Mouse (Mus musculus): ENCODE data around the gene Cdc42ep2. TPM values are rescaled to one million over a fixed set of nuclear protein-coding genes. Genes with fewer than 3 reads are reported as not detected.

Gene Cdc42ep2
- 0.16 TPM for polyA plus RNA-seq (2017; shearing (Covaris generic))

DNA sequence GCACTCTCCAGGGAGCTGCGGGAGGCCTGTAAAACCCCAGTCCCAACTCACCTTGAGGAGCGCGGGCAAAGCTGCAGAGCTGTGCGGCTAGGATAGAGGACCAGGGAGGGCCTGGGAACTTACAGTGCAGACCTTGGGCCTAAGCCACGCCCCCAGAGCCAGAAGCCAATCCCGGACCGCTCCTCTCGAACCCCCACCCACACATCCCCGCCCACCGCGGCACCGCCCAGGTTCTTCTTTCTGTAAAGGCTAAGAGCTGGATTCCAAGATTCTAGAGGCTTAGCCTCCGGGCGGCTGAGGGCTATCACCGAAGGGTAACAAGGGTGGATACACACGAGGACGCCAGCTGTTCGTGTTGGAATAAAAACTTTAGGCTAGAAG, at the start of gene Cdc42ep2:
TSS of gene Cdc42ep2 (minus strand) at position 104 of the 381 bp plus-strand sequence.

DNA sequence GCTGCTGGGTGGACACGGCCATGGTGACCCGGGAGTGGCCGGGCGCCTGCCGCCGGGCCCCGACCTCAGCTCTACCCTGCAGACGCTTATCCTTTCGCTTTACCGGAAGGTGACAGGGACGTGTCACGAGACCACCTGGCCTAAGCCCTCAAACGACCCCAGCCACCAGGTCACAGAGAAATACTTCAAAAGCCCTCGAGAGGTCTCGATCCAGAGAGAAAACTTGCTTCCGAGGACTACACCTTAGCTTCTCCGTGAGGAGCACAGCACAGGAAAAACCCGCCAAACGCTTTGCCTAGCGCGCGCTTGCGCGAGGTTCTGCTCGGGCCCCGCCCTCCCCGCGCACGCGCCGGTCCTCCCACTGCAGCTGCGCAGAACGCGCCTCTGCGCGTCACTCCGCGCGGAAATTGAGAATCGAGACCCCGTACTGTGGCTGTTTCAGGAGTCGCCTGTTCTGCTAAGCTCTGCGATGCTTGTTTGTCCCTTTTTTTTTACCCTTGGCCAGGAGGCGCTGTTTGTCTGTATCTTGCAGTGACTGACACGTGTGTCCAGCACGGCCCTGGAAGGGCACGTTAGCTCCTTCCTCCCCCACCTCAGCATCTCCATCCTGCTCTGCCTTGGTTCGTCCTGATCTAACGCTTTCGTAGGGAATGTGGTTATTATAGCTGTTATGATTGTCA, 39.4 kb upstream of the Cdc42ep2 start, which contains the start of gene Pola2:
TSS of gene Pola2 (minus strand) at position 320 of the 680 bp plus-strand sequence.

DNA sequence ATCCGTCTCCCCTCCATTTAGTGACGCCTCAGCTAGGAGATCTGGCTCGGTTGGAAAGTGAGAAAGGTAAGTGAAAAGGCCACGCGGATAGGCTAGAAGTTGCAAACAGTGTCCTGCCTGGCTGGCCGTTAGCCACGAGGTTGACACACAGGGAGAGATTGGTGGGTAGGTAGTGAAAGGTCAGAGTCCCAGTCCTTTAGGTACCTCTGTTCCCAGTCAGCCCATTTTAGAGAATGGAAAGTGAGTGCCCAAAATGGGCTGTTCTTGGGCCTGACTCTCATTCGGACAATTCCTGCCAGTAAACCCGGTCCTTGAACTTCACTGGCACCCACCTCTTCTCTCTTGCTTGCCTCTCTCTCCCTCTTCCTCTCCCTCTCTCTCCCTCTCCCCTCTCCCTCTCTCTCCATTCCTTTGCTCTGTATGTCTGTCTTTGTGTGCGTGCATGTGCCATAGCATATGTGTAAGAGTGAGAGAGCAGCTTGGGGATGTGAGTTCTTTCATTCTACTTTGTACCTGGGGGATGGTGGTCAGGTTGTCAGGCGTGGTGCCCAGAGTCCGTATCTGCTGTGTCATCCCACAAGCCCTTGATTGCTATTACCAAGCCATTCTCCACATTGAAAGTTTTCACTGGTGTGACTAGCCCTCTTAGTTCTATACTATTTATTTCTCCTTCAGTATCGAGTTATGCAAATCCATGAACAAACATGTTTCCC, 11.5 kb downstream of the Cdc42ep2 start, which contains the start of gene Dpf2:
TSS of gene Dpf2 (minus strand) at position 4 of the 713 bp plus-strand sequence.

DNA sequence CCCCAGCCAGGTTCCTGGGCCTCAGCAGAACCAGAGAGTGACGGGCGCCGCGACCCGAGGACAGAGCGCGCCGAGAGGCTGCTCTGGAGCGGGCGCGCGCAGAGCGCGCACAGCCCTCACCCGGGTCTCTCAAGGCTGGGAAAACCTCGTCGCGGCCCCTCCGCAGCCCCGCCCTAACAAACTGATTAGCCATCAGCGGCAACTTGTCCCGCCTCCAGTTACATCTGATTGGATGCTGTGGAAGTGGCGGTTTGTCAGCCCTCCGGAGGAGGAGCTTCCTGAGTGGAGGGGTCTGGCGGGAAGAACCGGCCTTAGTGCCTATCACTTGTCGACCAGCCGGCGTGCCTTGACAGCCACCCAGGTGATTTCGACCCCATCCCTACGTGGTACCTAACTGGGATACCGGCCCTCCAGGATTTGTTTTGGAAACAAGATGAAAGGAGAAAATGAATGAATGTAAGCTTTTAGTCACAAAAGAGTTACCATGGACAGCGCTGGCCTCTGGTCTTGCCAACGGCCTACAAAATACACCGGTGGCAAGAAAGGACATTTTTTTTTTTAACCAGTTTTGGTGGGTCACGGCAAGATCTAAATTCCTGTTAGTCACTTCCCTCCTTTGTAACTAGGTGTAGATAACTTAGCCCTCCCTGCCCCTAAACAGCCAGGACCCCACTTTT, 30.5 kb downstream of the Cdc42ep2 start, which contains the start of gene Tigd3:
TSS of gene Tigd3 (minus strand) at position 148 of the 677 bp plus-strand sequence.

DNA sequence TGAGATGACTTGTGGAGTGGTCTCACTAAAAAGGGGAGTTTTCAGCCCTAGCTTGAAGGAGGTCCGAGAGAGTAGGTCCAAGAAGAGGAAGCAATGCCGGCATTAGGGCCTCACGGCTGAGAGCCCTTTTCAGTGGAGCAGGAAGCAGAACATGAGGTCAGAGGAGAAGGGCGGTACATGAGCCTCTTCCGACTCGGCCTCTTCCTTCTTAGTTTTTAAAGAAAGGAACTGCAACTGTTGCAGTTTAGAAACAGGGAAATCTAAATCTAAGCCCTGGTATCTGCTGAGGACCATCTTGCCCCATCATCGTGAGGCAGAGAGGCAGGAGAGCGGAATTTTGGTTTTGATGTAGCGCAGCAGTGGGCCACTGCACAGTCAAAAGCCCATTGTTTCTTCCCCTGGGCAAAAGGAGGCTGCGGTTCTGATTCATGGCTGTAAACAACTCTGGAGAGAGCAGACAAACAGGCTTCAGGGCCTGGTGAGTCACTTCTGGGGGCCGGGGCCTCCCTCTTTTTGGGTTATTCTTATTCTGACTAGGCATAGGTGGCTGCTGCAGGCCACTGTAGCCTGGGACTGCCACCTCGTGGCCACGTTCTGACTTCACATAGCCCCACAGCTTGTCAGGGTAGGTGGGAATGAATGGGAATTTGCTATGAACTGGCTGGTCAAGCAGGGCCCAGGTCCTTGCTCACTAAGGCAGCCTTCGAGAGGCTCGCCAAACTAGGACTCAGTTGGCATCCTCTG, 46.8 kb downstream of the Cdc42ep2 start, which contains the start of gene Slc25a45:
TSS of gene Slc25a45 (plus strand) at position 191 of the 744 bp plus-strand sequence.

DNA sequence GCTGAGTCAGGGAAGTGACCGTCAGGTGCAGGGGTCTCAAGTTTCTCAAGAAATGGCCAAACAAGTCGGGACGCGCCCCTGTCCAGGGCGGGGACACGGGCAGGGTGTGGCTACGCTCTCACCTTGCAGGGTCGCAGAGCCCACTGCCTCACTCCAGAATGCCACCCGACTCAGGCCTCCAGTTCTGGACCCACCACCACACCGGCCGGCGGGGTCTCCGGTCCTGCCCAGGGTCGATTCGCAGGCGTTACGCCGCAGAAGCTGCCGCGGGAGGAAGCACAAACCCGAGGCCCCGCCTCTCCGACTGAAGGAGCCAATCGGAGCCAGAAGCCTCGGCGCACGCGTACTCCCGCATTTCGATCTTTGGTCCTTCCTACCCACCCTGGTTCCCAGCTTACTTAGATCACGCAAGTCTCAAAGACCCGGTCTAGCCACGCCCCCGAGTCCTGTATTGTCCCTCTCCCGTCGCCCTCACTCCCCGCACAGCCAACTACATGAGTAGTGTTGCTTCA, 49.6 kb downstream of the Cdc42ep2 start, which contains the start of gene Frmd8:
TSS of gene Frmd8 (minus strand) at position 306 of the 512 bp plus-strand sequence.

Other genes with a start within 250 kb of the Cdc42ep2 start
- gene Map3k11, start 236.1 kb downstream of the Cdc42ep2 start, polyA plus RNA-seq (2017; shearing (Covaris generic)) = 69.2 TPM
- gene Pcnx3, start 235.9 kb downstream of the Cdc42ep2 start, polyA plus RNA-seq (2017; shearing (Covaris generic)) = 55.9 TPM
- gene Kcnk7, start 220.4 kb downstream of the Cdc42ep2 start, polyA plus RNA-seq (2017; shearing (Covaris generic)) = 1.5 TPM
- gene Ehbp1l1, start 198.5 kb downstream of the Cdc42ep2 start, polyA plus RNA-seq (2017; shearing (Covaris generic)) = 51.3 TPM
- gene Fam89b, start 195.2 kb downstream of the Cdc42ep2 start, polyA plus RNA-seq (2017; shearing (Covaris generic)) = 107 TPM
- 0.48 TPM for gene Ltbp3, start 183.9 kb downstream of the Cdc42ep2 start, polyA plus RNA-seq (2017; shearing (Covaris generic))
- 66.3 TPM for gene Scyl1, start 153.4 kb downstream of the Cdc42ep2 start, polyA plus RNA-seq (2017; shearing (Covaris generic))
- 290 TPM for gene Frmd8, start 49.5 kb downstream of the Cdc42ep2 start, polyA plus RNA-seq (2017; shearing (Covaris generic))
- gene Slc25a45, start 47.0 kb downstream of the Cdc42ep2 start, polyA plus RNA-seq (2017; shearing (Covaris generic)) = 41.9 TPM
- gene Tigd3, start 30.7 kb downstream of the Cdc42ep2 start, polyA plus RNA-seq (2017; shearing (Covaris generic)) = 0.36 TPM
- gene Dpf2, start 11.8 kb downstream of the Cdc42ep2 start, polyA plus RNA-seq (2017; shearing (Covaris generic)) = 176 TPM
- 46.0 TPM for gene Pola2, start 39.4 kb upstream of the Cdc42ep2 start, polyA plus RNA-seq (2017; shearing (Covaris generic))
- 0.10 TPM for gene Slc22a20, start 61.3 kb upstream of the Cdc42ep2 start, polyA plus RNA-seq (2017; shearing (Covaris generic))
- 76.6 TPM for gene Capn1, start 91.1 kb upstream of the Cdc42ep2 start, polyA plus RNA-seq (2017; shearing (Covaris generic))
- 49.6 TPM for gene Syvn1, start 121.8 kb upstream of the Cdc42ep2 start, polyA plus RNA-seq (2017; shearing (Covaris generic))
- gene Mrpl49, start 133.0 kb upstream of the Cdc42ep2 start, polyA plus RNA-seq (2017; shearing (Covaris generic)) = 43.3 TPM
- 794 TPM for gene Fau, start 133.0 kb upstream of the Cdc42ep2 start, polyA plus RNA-seq (2017; shearing (Covaris generic))
- gene Znhit2, start 136.4 kb upstream of the Cdc42ep2 start, polyA plus RNA-seq (2017; shearing (Covaris generic)) = 35.9 TPM
- 15.1 TPM for gene Tm7sf2, start 143.6 kb upstream of the Cdc42ep2 start, polyA plus RNA-seq (2017; shearing (Covaris generic))
- 93.4 TPM for gene Vps51, start 152.4 kb upstream of the Cdc42ep2 start, polyA plus RNA-seq (2017; shearing (Covaris generic))
- gene Tmem262, start 155.2 kb upstream of the Cdc42ep2 start, polyA plus RNA-seq (2017; shearing (Covaris generic)) = not detected
- gene Gm28374, start 157.4 kb upstream of the Cdc42ep2 start, polyA plus RNA-seq (2017; shearing (Covaris generic)) = 0.61 TPM
- gene Zfpl1, start 160.1 kb upstream of the Cdc42ep2 start, polyA plus RNA-seq (2017; shearing (Covaris generic)) = 52.7 TPM
- gene Cdca5, start 160.2 kb upstream of the Cdc42ep2 start, polyA plus RNA-seq (2017; shearing (Covaris generic)) = 2.2 TPM
- not detected for gene AC131692.1, start 169.6 kb upstream of the Cdc42ep2 start, polyA plus RNA-seq (2017; shearing (Covaris generic))
- 0.20 TPM for gene Naaladl1, start 181.0 kb upstream of the Cdc42ep2 start, polyA plus RNA-seq (2017; shearing (Covaris generic))
- 22.7 TPM for gene Sac3d1, start 193.8 kb upstream of the Cdc42ep2 start, polyA plus RNA-seq (2017; shearing (Covaris generic))
- 36.9 TPM for gene Snx15, start 203.5 kb upstream of the Cdc42ep2 start, polyA plus RNA-seq (2017; shearing (Covaris generic))
- gene Batf2, start 216.2 kb upstream of the Cdc42ep2 start, polyA plus RNA-seq (2017; shearing (Covaris generic)) = not detected
- gene Arl2, start 216.7 kb upstream of the Cdc42ep2 start, polyA plus RNA-seq (2017; shearing (Covaris generic)) = 20.8 TPM